Mouse (Mus musculus) embryonic facial prominence, embryonic 13.5 days (tissue): ENCODE measurements at regions not wholly inside any gene's neighbourhood (a gene's known extent, or its start where the extent isn't known, plus 50 kb on each side); places are given as distances from the start of the nearest gene placed in this dataset.
A peak's percentile ranks its signal among the peaks of the same experiment; 100 is the strongest.

ENCODE experiments used
- ATAC-seq: fragments of 200-750 bp; cut with Nextera tagmentation; 2 replicates; pipeline ENCODE4 v1.8.0; 2017; ENCODE audit warnings: low read depth; ENCODE audit not compliant: insufficient number of reproducible peaks, insufficient read depth, low FRiP score, low TSS enrichment
- H3K27ac ChIP-seq: fragments of 300-500 bp; sonication (generic); 2 replicates; pipeline ENCODE4 v1.5.1; 2015; ENCODE audit warnings: moderate library complexity, mild to moderate bottlenecking, inconsistent platforms
- H3K27me3 ChIP-seq: fragments of 300-500 bp; sonication (generic); 2 replicates; pipeline ENCODE4 v1.6.1; 2015; ENCODE audit warnings: mild to moderate bottlenecking, inconsistent platforms
- H3K36me3 ChIP-seq: fragments of 300-500 bp; sonication (generic); 2 replicates; pipeline ENCODE4 v1.6.1; 2015; ENCODE audit warnings: mild to moderate bottlenecking, inconsistent platforms
- H3K4me1 ChIP-seq: fragments of 300-500 bp; sonication (generic); 2 replicates; pipeline ENCODE4 v1.6.1; 2015; ENCODE audit warnings: inconsistent platforms
- H3K4me2 ChIP-seq: fragments of 300-500 bp; sonication (generic); 2 replicates; pipeline ENCODE4 v1.6.1; 2015; ENCODE audit warnings: moderate library complexity, mild to moderate bottlenecking, inconsistent platforms
- H3K4me3 ChIP-seq: fragments of 300-500 bp; sonication (generic); 2 replicates; pipeline ENCODE4 v1.5.1; 2015; ENCODE audit warnings: mild to moderate bottlenecking, inconsistent platforms
- H3K9ac ChIP-seq: fragments of 300-500 bp; sonication (generic); 2 replicates; pipeline ENCODE4 v1.6.1; 2015; ENCODE audit warnings: mild to moderate bottlenecking, inconsistent platforms
- H3K9me3 ChIP-seq: fragments of 300-500 bp; sonication (generic); 2 replicates; pipeline ENCODE4 v1.6.1; 2016; ENCODE audit warnings: inconsistent platforms
- WGBS: fragments of 180-500 bp; shearing (Covaris S2); methylation state at CpG from one replicate; pipeline ENCODE4 v1.1.7; 2015; ENCODE audit warnings: mixed read lengths; 5-methylcytosine and 5-hydroxymethylcytosine counted together

DNA sequence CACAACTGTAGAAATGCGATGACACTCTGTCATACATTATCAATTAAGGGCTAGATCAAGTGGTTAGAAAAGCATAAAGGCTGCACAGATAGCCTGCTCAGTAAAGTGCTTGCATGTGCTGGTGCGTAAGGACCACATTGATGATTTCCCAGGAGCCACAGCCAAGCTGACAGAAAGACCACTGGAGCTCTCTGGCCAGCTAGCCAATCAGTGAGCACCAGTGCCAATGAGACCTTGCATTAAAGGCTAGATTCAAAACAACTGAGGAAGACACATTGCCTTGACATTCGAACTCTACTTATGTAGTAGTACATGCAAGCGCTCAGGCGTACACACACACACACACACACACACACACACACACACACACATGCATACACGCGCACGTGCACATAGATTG is 96.1 kb upstream of the App start:
- Histone ChIP-seq H3K4me2 (no peak overlapping the region), H3K4me3 (no peak overlapping the region), H3K4me1 (0 out of 2 replicates have a peak, but pooled peaks cover 9% of the 10 kb centered on the region), H3K9ac (no peak overlapping the region), H3K36me3 (no peaks in the 10 kb centered on the region), H3K9me3 (no peaks in the 10 kb centered on the region; the same call in 1 of the 2 replicates), H3K27ac (no peak overlapping the region), H3K27me3 (no peaks in the 10 kb centered on the region)
- 75% methylated on average over 8 of the region's 8 CpGs for WGBS
- no peak for ATAC-seq

DNA sequence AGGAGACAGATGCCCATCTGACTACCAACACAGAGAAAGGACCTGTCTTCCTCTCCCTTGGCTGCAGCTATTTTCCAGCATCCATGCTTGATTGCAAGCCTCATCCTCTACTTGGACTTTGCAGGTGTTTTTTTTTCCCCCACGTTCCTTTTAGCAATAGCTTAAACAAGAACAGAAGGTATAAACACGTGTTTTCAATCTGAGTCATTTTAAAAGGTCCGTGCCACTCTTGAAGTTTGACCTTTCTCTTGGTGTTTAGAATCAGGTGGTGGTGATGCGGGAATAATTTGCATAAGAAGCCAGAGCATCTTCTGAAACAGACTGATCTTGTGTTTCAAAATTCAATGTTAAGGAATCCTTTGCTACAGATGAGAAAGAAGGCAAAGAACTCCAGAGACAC is 86.3 kb upstream of the App start:
- no peak overlapping the region for H3K9ac ChIP-seq
- no peaks in the 10 kb centered on the region for H3K4me1 ChIP-seq
- H3K4me3 ChIP-seq: no peak overlapping the region
- no peak overlapping the region for H3K4me2 ChIP-seq
- H3K27ac ChIP-seq: no peak overlapping the region
- ATAC-seq: no peak
- WGBS: 30% methylated on average over 4 of the region's 4 CpGs
- no peaks in the 10 kb centered on the region for H3K36me3 ChIP-seq
- H3K9me3 ChIP-seq: no peaks in the 10 kb centered on the region
- no peaks in the 10 kb centered on the region for H3K27me3 ChIP-seq

DNA sequence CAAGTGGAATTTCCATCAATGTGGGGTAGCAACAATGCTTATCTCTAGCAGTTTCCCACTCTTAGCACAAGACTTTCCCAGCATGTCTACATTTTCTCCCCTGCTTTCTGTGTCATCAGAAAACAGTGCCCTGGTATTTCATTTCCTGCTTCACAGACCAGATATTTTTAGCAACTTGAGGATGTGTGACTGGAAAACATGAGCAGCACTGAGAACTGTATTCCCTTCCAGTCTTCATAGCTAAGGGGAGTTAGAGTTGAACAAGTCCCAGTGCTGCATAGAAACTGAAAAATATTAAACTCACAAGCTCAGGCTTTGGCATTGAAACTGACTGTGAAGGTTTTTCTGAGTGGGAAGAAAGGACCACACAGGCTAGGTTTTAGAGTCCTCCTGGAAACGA is 73.7 kb upstream of the App start:
- no peak overlapping the region for H3K27ac ChIP-seq
- WGBS: 78% methylated on average over 1 of the region's 1 CpGs
- no peak overlapping the region for H3K4me2 ChIP-seq
- no peak overlapping the region for H3K4me3 ChIP-seq
- H3K9me3 ChIP-seq: no peaks in the 10 kb centered on the region
- H3K4me1 ChIP-seq: no peaks in the 10 kb centered on the region
- no peak overlapping the region for H3K9ac ChIP-seq
- no peaks in the 10 kb centered on the region for H3K27me3 ChIP-seq
- no peaks in the 10 kb centered on the region for H3K36me3 ChIP-seq
- no peak for ATAC-seq

DNA sequence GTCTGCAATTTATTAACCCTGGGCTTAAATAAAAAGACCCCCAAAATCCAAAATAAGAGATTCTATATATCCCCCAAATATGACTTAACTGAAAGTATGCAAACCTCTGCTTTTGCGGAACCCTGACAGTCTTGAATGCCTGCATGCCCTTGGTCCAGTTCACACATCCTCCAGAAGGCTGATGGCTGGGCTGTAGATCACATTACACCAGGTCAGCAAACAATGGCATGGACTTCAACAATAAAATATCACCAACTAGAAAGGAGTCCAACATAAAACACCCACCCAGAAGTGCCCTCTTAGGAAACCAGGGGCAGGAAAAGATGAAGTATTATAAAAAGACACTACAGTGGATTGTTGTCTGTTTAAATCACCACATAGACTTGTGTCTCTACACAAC is 59.5 kb upstream of the App start:
- H3K27ac ChIP-seq: no peak overlapping the region
- no peak overlapping the region for H3K9ac ChIP-seq

DNA sequence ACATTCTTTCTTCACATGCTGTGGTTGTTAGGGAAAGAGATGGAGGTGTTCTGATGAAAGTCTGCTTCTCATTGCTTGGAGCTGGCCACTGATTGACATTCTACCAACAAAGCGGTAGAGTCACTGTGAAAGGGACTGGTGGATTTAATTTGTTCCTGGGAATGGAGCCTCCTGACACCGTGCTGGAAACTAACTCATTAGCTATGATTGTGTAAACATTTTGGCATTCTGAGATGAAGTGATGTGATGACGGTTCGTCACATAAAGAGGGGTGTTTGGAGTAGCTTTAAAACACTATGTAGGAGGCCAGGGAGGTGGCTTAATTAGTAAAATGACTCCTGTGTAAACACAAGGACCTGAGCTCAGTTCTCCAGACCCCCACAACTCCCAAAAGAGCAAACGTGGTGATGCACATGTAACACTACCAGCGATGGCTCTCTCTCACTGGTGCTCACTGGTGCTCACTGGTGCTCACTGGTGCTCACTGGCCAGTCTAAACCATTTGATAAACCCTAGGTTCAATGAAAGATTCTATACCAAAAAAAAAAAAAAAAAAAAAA is 58.4 kb upstream of the App start:
- Histone ChIP-seq H3K36me3 (no peaks in the 10 kb centered on the region), H3K27me3 (no peaks in the 10 kb centered on the region), H3K27ac (no peak overlapping the region), H3K4me2 (no peak overlapping the region), H3K4me1 (0 out of 2 replicates have a peak, but pooled peaks cover 6% of the 10 kb centered on the region), H3K9me3 (no peaks in the 10 kb centered on the region), H3K4me3 (no peak overlapping the region), H3K9ac (no peak overlapping the region)
- no peak for ATAC-seq
- WGBS: 40% methylated on average over 6 of the region's 6 CpGs

More for the DNA sequence above, 59.5 kb upstream of the App start:
- Histone ChIP-seq H3K4me2 (no peak overlapping the region), H3K4me3 (no peak overlapping the region), H3K9me3 (no peaks in the 10 kb centered on the region), H3K36me3 (no peaks in the 10 kb centered on the region), H3K4me1 (0 out of 2 replicates have a peak, but pooled peaks cover 6% of the 10 kb centered on the region), H3K27me3 (no peaks in the 10 kb centered on the region)
- ATAC-seq: no peak
- 94% methylated on average over 1 of the region's 1 CpGs for WGBS

DNA sequence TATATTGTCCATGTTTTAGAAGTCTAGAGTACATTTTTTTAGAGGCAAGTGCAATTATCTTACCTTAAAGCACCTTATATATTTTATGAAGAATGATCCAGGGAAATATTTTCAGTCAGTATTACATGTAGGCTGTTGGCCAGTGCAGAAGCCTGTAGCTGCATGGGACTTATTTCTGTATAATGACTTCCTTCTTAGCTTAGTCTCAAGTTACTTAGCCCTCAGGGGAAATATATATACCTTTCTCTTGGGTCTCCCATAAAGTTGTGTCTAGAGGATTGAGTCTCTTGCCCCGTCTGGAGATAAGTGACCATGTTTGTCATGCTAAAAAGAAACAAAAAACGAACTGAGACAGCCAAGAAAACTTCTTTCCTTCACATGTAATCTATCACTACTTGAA is 57.8 kb upstream of the App start:
- no peak overlapping the region for H3K4me2 ChIP-seq
- no peaks in the 10 kb centered on the region for H3K27me3 ChIP-seq
- no peak overlapping the region for H3K27ac ChIP-seq
- no peaks in the 10 kb centered on the region for H3K36me3 ChIP-seq
- 0 out of 2 replicates have a peak, but pooled peaks cover 6% of the 10 kb centered on the region for H3K4me1 ChIP-seq
- ATAC-seq: 0 out of 2 replicates have a peak, but pooled peaks have one; percentile 15
- no peaks in the 10 kb centered on the region for H3K9me3 ChIP-seq
- H3K4me3 ChIP-seq: no peak overlapping the region
- 26% methylated on average over 2 of the region's 2 CpGs for WGBS
- H3K9ac ChIP-seq: no peak overlapping the region

DNA sequence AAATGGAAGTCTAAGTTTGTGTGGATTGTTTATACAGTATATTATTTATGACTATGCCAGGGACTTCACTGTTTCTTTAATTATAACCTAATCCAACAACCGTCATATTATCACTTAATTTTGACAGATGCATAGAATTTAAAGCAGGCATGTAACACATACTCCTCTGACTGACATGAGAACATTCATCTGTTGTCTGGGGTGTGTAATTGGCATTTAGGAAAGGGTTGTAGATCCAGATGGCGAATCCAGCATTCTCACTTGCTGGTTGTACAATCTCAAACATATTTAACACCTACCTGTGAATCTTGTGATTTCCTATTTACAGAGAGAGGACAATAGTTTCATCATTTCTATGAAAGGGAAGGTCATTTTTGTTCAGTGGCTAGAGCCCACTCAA is 50.8 kb upstream of the App start:
- no peak overlapping the region for H3K9ac ChIP-seq
- 81% methylated on average over 2 of the region's 2 CpGs for WGBS
- no peak overlapping the region for H3K4me2 ChIP-seq
- H3K4me1 ChIP-seq: no peaks in the 10 kb centered on the region
- no peaks in the 10 kb centered on the region for H3K27me3 ChIP-seq
- ATAC-seq: no peak
- H3K9me3 ChIP-seq: no peaks in the 10 kb centered on the region
- no peak overlapping the region for H3K27ac ChIP-seq
- no peak overlapping the region for H3K4me3 ChIP-seq
- H3K36me3 ChIP-seq: no peaks in the 10 kb centered on the region
